Mouse (Mus musculus): ENCODE measurements at regions not wholly inside any gene's neighbourhood (a gene's known extent, or its start where the extent isn't known, plus 50 kb on each side); places are given as distances from the start of the nearest gene placed in this dataset.

DNA sequence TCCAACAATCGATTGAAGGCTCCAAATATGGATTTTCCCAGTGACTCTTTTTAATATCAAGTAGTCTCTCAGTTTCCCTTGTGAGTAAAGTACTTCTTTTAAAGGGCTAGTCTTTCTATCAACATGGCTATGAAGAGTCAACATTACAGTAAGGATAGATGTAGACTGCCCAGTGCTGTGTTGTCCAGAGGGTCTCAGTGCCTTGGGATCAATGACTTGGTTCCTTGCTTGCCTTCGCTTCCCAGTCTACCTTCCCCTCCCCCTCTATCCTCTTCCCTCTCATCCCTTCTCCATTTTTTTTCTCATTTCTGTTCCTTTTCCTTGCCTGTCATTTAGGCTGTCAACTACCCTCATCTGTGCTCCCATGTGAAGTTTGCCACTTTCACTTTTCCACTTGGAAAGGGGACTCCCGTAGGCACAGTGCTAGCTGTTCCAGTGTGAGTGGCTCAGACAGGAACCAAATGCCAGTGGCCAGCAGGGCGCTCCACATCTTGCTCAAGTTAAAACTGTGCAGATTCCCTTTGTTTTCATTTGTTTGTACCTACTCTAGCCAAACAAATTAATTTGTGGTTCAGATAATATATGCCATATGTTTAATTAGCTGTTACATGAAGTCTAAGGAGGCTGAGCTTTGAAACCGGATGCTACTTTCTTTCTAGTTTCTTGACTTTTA lies 608.9 kb downstream of the Lmo4 start:
- Histone ChIP-seq H3K9me3 (replicated peaks; ENCODE audit: control insufficient read depth, low read length) (no peaks in the 10 kb centered on the region), H3K36me3 (replicated peaks; ENCODE audit: control insufficient read depth, insufficient read depth, low read length) (no peaks in the 10 kb centered on the region), H3K4me2 (ENCODE audit: low read depth, low read length) (no peak overlapping the region), H3K27me3 (ENCODE audit: control insufficient read depth, insufficient read depth, low read length) (no peaks in the 10 kb centered on the region), H3K4me1 (ENCODE audit: control insufficient read depth, insufficient read depth) (0 out of 2 replicates have a peak, but pooled peaks cover 3% of the 10 kb centered on the region), H3K9ac (replicated peaks; ENCODE audit: low read depth, low read length) (no peak overlapping the region), H3K4me3 (ENCODE audit: low read depth, low read length) (no peak overlapping the region), H3K27ac (ENCODE audit: low read depth) (no peak overlapping the region)
- DNase-seq (ENCODE audit: low spot score) (no peak), ATAC-seq (ENCODE audit: insufficient read depth, low read depth) (no peak)
- 78% methylated on average over 5 of the region's 5 CpGs for WGBS
- TF ChIP-seq CTCF (IDR thresholded peaks at IDR 0.05; ENCODE audit: low read depth) = no peak
- no peak for TF ChIP-seq EP300 (IDR thresholded peaks at IDR 0.05; ENCODE audit: low read depth)

DNA sequence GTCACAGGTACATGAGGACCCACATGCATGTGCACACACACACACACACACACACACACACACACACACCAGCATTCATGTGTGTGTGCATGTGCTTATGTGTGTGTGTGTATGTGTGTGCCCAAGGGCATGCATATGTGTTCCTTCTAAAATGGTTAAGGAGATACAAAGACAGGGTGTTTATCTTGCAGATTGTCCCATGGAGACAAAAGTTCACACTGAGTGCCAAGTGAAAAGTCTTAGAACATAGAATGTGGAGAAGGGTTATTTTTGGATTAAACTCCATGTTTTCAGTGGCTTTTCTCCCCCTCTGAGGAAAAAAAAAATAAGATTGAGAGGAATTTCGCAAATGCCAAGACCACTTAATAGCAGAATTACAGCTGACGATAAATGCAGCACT lies 609.9 kb downstream of the Lmo4 start:
- Histone ChIP-seq H3K9me3 (replicated peaks; ENCODE audit: control insufficient read depth, low read length) (no peaks in the 10 kb centered on the region), H3K36me3 (replicated peaks; ENCODE audit: control insufficient read depth, insufficient read depth, low read length) (no peaks in the 10 kb centered on the region), H3K27ac (ENCODE audit: low read depth) (no peak overlapping the region), H3K4me1 (ENCODE audit: control insufficient read depth, insufficient read depth) (0 out of 2 replicates have a peak, but pooled peaks cover 3% of the 10 kb centered on the region), H3K4me3 (ENCODE audit: low read depth, low read length) (no peak overlapping the region), H3K9ac (replicated peaks; ENCODE audit: low read depth, low read length) (no peak overlapping the region), H3K4me2 (ENCODE audit: low read depth, low read length) (no peak overlapping the region), H3K27me3 (ENCODE audit: control insufficient read depth, insufficient read depth, low read length) (no peaks in the 10 kb centered on the region)
- 61% methylated on average over 2 of the region's 2 CpGs for WGBS
- DNase-seq (ENCODE audit: low spot score) (no peak), ATAC-seq (ENCODE audit: insufficient read depth, low read depth) (no peak)
- TF ChIP-seq CTCF (IDR thresholded peaks at IDR 0.05; ENCODE audit: low read depth) (no peak), EP300 (IDR thresholded peaks at IDR 0.05; ENCODE audit: low read depth) (no peak)

DNA sequence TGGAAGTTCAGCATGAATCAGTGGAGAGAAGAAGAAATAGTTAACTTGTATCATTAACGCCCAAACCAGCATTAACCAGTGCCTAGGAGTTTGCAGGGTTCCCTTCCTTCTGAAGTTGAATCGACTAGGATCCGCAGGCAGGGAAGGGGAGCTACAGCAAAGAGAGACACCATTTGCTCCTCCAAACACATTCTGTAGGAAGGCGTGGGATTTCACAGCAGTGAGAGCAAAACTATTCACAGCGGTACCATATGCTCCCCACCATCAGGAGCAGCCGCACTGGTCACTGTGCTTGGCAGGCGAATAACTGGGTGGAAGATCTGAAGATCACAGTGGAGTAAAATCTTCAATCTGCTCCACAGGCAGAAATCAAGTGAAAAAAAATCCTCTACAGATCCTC lies 610.3 kb downstream of the Lmo4 start:
- DNase-seq (ENCODE audit: low spot score) = no peak
- no peak overlapping the region for H3K4me2 ChIP-seq (ENCODE audit: low read depth, low read length)
- ATAC-seq (ENCODE audit: insufficient read depth, low read depth) = no peak
- H3K27me3 ChIP-seq (ENCODE audit: control insufficient read depth, insufficient read depth, low read length) = no peaks in the 10 kb centered on the region
- H3K9me3 ChIP-seq (replicated peaks; ENCODE audit: control insufficient read depth, low read length) = no peaks in the 10 kb centered on the region
- 58% methylated on average over 7 of the region's 7 CpGs for WGBS
- H3K4me3 ChIP-seq (ENCODE audit: low read depth, low read length) = no peak overlapping the region
- H3K4me1 ChIP-seq (ENCODE audit: control insufficient read depth, insufficient read depth) = 0 out of 2 replicates have a peak, but pooled peaks cover 3% of the 10 kb centered on the region
- TF ChIP-seq CTCF (IDR thresholded peaks at IDR 0.05; ENCODE audit: low read depth) (no peak), EP300 (IDR thresholded peaks at IDR 0.05; ENCODE audit: low read depth) (no peak)
- H3K9ac ChIP-seq (replicated peaks; ENCODE audit: low read depth, low read length) = no peak overlapping the region
- no peaks in the 10 kb centered on the region for H3K36me3 ChIP-seq (replicated peaks; ENCODE audit: control insufficient read depth, insufficient read depth, low read length)
- H3K27ac ChIP-seq (ENCODE audit: low read depth) = no peak overlapping the region

DNA sequence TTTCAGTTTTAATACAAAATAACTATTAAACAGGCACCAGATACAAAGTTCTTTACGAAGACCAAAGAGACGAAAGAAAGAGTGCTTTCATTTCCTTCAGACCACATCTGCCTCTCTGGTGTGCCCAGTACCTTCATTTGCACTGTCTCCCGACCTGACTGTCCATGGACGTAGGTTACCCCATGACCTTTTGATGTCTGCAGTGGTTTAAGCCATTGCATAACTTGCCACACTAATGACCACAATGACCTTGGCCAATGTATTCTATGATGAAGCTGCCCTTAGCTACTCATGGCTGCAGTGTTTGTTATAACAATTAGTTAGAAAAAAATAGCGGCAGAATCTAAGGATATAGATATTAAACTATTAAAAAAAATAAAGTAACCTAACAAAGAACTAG lies 618.4 kb downstream of the Lmo4 start:
- DNase-seq (ENCODE audit: low spot score) = no peak
- Histone ChIP-seq H3K4me2 (ENCODE audit: low read depth, low read length) (no peak overlapping the region), H3K36me3 (replicated peaks; ENCODE audit: control insufficient read depth, insufficient read depth, low read length) (no peaks in the 10 kb centered on the region), H3K9ac (replicated peaks; ENCODE audit: low read depth, low read length) (no peak overlapping the region), H3K27me3 (ENCODE audit: control insufficient read depth, insufficient read depth, low read length) (no peaks in the 10 kb centered on the region), H3K4me3 (ENCODE audit: low read depth, low read length) (no peak overlapping the region), H3K9me3 (replicated peaks; ENCODE audit: control insufficient read depth, low read length) (no peaks in the 10 kb centered on the region), H3K27ac (ENCODE audit: low read depth) (no peak overlapping the region), H3K4me1 (ENCODE audit: control insufficient read depth, insufficient read depth) (no peaks in the 10 kb centered on the region)
- ATAC-seq (ENCODE audit: insufficient read depth, low read depth) = no peak
- WGBS = 83% methylated on average over 5 of the region's 5 CpGs
- TF ChIP-seq CTCF (IDR thresholded peaks at IDR 0.05; ENCODE audit: low read depth) (no peak), EP300 (IDR thresholded peaks at IDR 0.05; ENCODE audit: low read depth) (no peak)

DNA sequence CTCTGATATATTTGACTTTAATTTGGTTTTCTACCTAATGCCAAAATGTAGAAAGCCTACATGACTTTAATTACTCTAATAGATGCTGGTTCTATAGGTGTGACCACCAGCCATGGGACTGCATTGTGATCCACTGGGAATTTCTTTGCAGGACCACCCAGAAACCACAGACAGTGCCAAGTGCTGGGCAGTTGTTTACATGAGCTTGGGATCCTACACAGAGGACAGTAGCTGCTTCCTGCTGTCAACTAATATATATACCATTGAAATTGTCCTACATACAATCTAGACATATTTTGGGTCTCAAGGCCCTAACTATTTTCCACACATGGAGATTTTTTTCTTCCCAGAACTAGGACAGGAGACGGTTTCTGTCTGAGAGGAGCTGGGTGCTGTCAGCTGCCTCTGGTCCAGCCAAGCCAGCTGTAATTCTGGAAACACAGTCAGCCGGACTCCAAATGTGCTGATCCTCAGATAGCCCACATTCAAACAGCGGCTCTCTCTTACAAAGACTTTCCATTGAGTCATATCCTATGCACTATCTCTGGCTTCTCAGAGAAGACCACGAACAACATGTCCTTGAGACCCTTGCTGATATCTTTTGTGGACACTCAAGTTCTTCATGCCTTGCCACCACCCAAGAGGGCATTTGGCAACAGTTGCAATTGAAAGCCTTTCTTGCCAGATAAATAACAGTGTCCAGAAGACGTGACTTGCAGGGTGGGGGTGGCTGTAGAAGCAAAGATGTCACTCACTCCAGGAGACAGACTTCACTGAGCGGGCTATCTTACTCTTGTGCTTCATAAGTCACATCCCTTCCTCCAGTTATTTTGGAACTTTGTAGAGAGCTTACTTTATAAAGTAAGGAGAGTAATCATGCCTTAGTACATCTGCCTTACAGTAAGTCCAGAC lies 620.1 kb downstream of the Lmo4 start:
- 0 out of 2 replicates have a peak overlapping the region, but pooled peaks have one; percentile 25 for H3K27ac ChIP-seq (ENCODE audit: low read depth)
- no peak overlapping the region for H3K4me3 ChIP-seq (ENCODE audit: low read depth, low read length)
- H3K36me3 ChIP-seq (replicated peaks; ENCODE audit: control insufficient read depth, insufficient read depth, low read length) = no peaks in the 10 kb centered on the region
- no peak overlapping the region for H3K4me2 ChIP-seq (ENCODE audit: low read depth, low read length)
- H3K4me1 ChIP-seq (ENCODE audit: control insufficient read depth, insufficient read depth) = no peaks in the 10 kb centered on the region
- no peaks in the 10 kb centered on the region for H3K27me3 ChIP-seq (ENCODE audit: control insufficient read depth, insufficient read depth, low read length)
- TF ChIP-seq CTCF (IDR thresholded peaks at IDR 0.05; ENCODE audit: low read depth) = no peak
- 0 out of 2 replicates have a peak, but pooled peaks have one; percentile 24 for TF ChIP-seq EP300 (IDR thresholded peaks at IDR 0.05; ENCODE audit: low read depth)
- H3K9ac ChIP-seq (replicated peaks; ENCODE audit: low read depth, low read length) = no peak overlapping the region
- ATAC-seq (ENCODE audit: insufficient read depth, low read depth) (peak; percentile 62), DNase-seq (ENCODE audit: low spot score) (peak; percentile 49)
- 36% methylated on average over 6 of the region's 6 CpGs for WGBS
- H3K9me3 ChIP-seq (replicated peaks; ENCODE audit: control insufficient read depth, low read length) = no peaks in the 10 kb centered on the region

All from heart, postnatal 0 days (tissue).